Mouse (Mus musculus) ES-Bruce4 (cell line): ENCODE results near the gene Rapgef1.

Source experiments
- CTCF ChIP-seq: IDR thresholded peaks from one replicate; pipeline ENCODE4 v1.8.1; 2011; ENCODE audit warnings: low read depth, low read length
- EP300 ChIP-seq: IDR thresholded peaks from 2 replicates; pipeline ENCODE4 v1.6.1; 2011; ENCODE audit warnings: low read depth, low read length; ENCODE audit not compliant: insufficient read depth
- POLR2A ChIP-seq: IDR thresholded peaks from one replicate; pipeline ENCODE4 v1.8.1; 2011; ENCODE audit warnings: low read length; ENCODE audit not compliant: insufficient read depth

- no peak for TF ChIP-seq POLR2A
- TF ChIP-seq EP300, result no peak
- no peak for TF ChIP-seq CTCF
Observed at GRCm38 (mm10) chr2:29639377-29639776, 19.9 kb downstream of the Rapgef1 start.
